Mouse (Mus musculus) forebrain, embryonic 15.5 days (tissue): Measurements from ENCODE around the gene Card10. TPM values are rescaled to one million over a fixed set of nuclear protein-coding genes. Genes with fewer than 3 reads are reported as not detected.

Source experiments
- ATAC-seq: fragments of 200-750 bp; cut with Nextera tagmentation; replicated peaks from 2 replicates; pipeline ENCODE4 v1.8.0; 2017; ENCODE audit warnings: mild to moderate bottlenecking, moderate TSS enrichment, moderate library complexity
- H3K27ac ChIP-seq: fragments of 300-500 bp; sonication (generic); replicated peaks from 2 replicates; pipeline ENCODE4 v1.5.1; 2015; ENCODE audit warnings: mild to moderate bottlenecking, inconsistent platforms
- H3K27me3 ChIP-seq: fragments of 300-500 bp; sonication (generic); 2 replicates; pipeline ENCODE4 v1.6.1; 2015; ENCODE audit warnings: inconsistent platforms
- H3K36me3 ChIP-seq: fragments of 300-500 bp; sonication (generic); 2 replicates; pipeline ENCODE4 v1.6.1; 2015; ENCODE audit warnings: mild to moderate bottlenecking, inconsistent platforms
- H3K4me1 ChIP-seq: fragments of 300-500 bp; sonication (generic); 2 replicates; pipeline ENCODE4 v1.6.1; 2015; ENCODE audit warnings: inconsistent platforms
- H3K4me2 ChIP-seq: fragments of 300-500 bp; sonication (generic); replicated peaks from 2 replicates; pipeline ENCODE4 v1.6.1; 2015; ENCODE audit warnings: mild to moderate bottlenecking, inconsistent platforms
- H3K4me3 ChIP-seq: fragments of 300-500 bp; sonication (generic); 2 replicates; pipeline ENCODE4 v1.5.1; 2015; ENCODE audit warnings: mild to moderate bottlenecking, inconsistent platforms
- H3K9ac ChIP-seq: fragments of 300-500 bp; sonication (generic); replicated peaks from 2 replicates; pipeline ENCODE4 v1.6.1; 2015; ENCODE audit warnings: mild to moderate bottlenecking, inconsistent platforms
- H3K9me3 ChIP-seq: fragments of 300-500 bp; sonication (generic); 2 replicates; pipeline ENCODE4 v1.6.1; 2016; ENCODE audit warnings: inconsistent platforms
- WGBS: fragments of 180-500 bp; shearing (Covaris S2); methylation state at CpG from one replicate; pipeline ENCODE4 v1.1.7; 2015; ENCODE audit warnings: mixed read lengths; 5-methylcytosine and 5-hydroxymethylcytosine counted together
- polyA plus RNA-seq: library from polyadenylated mRNA; unstranded; fragments of >200 nt; fragmentation: Nextera tagmentation; extraction: Ambion mirVana; gene quantifications from 2 replicates; pipeline ENCODE4 v1.2.1, GENCODE M21; 2015

The Card10 gene
- polyA plus RNA-seq, 1 experiment from 2014 or later: 1.3 TPM

DNA sequence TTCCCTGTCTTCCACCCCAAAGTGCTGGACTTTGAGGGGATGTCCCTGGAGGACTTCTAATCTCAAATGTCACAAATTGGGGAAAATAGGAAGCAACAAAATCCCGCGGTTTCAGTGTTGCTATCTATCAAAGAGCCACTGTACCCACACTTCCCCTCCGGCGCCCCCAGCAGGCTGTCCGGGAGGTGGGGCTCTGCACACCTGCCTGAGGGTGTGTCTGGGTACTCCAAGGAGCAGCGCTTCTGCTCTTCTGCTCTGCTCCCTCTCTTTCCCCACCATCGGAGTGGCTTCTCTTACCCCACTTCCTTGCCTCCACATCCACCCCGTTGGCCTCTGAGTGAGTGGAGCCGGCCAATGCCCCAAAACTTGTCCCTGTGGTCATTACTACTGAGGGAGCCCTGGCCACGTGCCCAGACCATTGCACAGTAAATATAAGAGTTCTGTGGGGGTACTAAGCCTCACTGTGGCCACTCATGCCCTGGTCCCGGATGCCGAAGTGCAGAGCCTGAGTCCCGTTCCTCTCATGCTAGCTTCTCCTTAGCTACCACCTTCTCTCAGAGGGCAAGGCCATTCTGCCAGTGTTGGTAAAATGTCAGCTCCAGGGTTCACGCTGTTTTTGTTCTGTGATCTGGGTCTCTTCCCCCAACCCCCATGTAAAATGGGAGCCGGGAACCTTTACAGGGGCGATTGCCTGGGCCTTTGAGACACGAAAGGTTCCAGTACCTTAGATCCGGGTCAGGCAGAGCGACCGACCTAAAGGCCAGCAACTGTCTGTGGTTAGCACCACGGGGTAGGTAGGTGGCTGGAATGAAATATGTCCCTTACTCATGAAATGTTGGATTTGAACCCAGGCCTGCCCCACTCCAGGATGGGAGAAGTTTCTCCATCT is 41.0 kb upstream of the Card10 start:
- peak overlapping the region; percentile 44 for H3K4me3 ChIP-seq
- no peak overlapping the region for H3K27ac ChIP-seq
- ATAC-seq: no peak

GRCm38 (mm10) chr15:78842371-78843163 is 39.7 kb upstream of the Card10 start, which contains the start of gene Cdc42ep1:
Gene Cdc42ep1, plus strand, starts transcription at chr15:78842624.
- Histone ChIP-seq H3K4me2 (peak within 1 kb of the TSS; percentile 78), H3K4me3 (peak within 1 kb of the TSS; percentile 44), H3K27ac (peak within 1 kb of the TSS; percentile 42; the same call in 1 of the 2 replicates), H3K27me3 (peaks cover 26% of the 10 kb centered on the region), H3K9me3 (no peaks in the 10 kb centered on the region), H3K4me1 (peaks cover 40% of the 10 kb centered on the region), H3K36me3 (no peaks in the 10 kb centered on the region), H3K9ac (peak within 1 kb of the TSS; percentile 46)
- under 1% methylated on average over 51 of the region's 86 CpGs for WGBS
- peak; percentile 61; the same call in 1 of the 2 replicates for ATAC-seq

More for the DNA sequence above, 41.0 kb upstream of the Card10 start:
- Histone ChIP-seq H3K27me3 (peaks cover 26% of the 10 kb centered on the region), H3K9me3 (no peaks in the 10 kb centered on the region), H3K4me1 (peaks cover 40% of the 10 kb centered on the region), H3K36me3 (no peaks in the 10 kb centered on the region), H3K9ac (no peak overlapping the region), H3K4me2 (peak overlapping the region; percentile 78; the same call in 1 of the 2 replicates)
- 46% methylated on average over 21 of the region's 21 CpGs for WGBS

DNA sequence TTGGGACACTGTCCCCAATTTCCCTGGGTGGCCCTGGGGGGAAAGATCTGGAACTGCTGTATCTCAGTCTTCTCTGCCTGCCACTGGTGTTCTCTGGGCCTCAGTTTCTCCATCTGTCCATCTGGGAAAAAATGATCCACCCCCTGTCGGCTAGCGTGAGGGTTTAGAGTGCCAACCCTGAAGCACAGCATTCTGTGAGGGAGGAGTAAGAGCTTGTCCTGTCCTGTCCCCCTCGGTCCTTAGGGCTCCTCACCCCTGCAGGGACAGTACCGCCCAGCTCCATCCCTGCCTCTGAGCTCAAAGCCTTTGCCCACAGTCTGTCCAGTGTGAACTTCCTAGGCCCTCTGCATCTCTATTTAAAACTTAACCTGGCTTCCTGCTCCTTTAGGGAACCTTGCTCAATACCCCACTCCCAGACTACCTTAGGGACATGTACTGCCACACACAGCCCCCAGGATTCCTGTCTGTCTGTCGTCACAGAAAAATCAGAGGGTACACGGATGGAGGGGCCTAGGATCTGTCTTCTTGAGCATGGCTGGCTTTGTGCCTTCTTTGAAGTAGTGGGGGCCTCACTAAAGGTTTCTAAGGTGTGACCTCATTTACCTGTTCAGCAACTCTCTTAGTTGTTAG is 38.4 kb upstream of the Card10 start:
- H3K4me1 ChIP-seq: peaks cover 40% of the 10 kb centered on the region
- no peak overlapping the region for H3K4me2 ChIP-seq
- H3K9me3 ChIP-seq: no peaks in the 10 kb centered on the region
- H3K36me3 ChIP-seq: no peaks in the 10 kb centered on the region
- no peak overlapping the region for H3K4me3 ChIP-seq
- ATAC-seq: no peak
- peaks cover 26% of the 10 kb centered on the region for H3K27me3 ChIP-seq
- whole genome bisulfite sequencing: 62% methylated on average over 6 of the region's 6 CpGs
- no peak overlapping the region for H3K9ac ChIP-seq
- no peak overlapping the region for H3K27ac ChIP-seq

GRCm38 (mm10) chr15:78840751-78841150 is 37.9 kb upstream of the Card10 start:
- Histone ChIP-seq H3K9me3 (no peaks in the 10 kb centered on the region), H3K4me1 (peaks cover 43% of the 10 kb centered on the region), H3K27ac (no peak overlapping the region), H3K36me3 (no peaks in the 10 kb centered on the region), H3K9ac (no peak overlapping the region), H3K4me3 (no peak overlapping the region), H3K27me3 (peaks cover 26% of the 10 kb centered on the region), H3K4me2 (no peak overlapping the region)
- no peak for ATAC-seq
- 60% methylated on average over 11 of the region's 11 CpGs for WGBS

- H3K9me3 ChIP-seq: no peaks in the 10 kb centered on the region
- 55% methylated on average over 3 of the region's 3 CpGs for whole genome bisulfite sequencing
- H3K4me3 ChIP-seq: no peak overlapping the region
- H3K27me3 ChIP-seq: peaks cover 26% of the 10 kb centered on the region
- H3K27ac ChIP-seq: no peak overlapping the region
- H3K4me2 ChIP-seq: no peak overlapping the region
- H3K36me3 ChIP-seq: no peaks in the 10 kb centered on the region
- no peak overlapping the region for H3K9ac ChIP-seq
- H3K4me1 ChIP-seq: peaks cover 46% of the 10 kb centered on the region
- ATAC-seq: no peak
These were observed 37.4 kb upstream of the Card10 start for GRCm38 (mm10) chr15:78840241-78840640.

DNA sequence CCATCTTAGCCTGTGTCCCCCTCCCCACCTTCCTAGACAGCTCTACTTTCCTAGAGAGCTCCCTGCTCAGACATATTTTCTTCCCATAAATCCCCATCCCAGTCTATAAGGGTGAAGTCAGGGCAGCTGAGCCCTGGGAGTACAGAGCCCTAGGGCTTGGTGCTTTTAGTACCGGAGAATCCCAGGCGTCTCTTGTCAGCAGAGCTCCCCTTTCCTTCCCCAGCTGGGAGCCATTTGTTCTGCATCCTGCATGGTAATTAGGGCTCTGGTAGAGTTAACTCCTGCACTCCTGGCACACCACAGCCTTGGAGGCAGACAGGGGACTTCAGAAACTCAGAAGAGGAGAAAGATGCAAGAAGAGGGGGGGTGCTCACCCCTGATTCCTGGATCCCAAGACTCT is 36.9 kb upstream of the Card10 start:
- no peaks in the 10 kb centered on the region for H3K9me3 ChIP-seq
- peaks cover 43% of the 10 kb centered on the region for H3K4me1 ChIP-seq
- H3K4me3 ChIP-seq: no peak overlapping the region
- no peak overlapping the region; the same call in 1 of the 2 replicates for H3K4me2 ChIP-seq
- ATAC-seq: peak; percentile 66
- peaks cover 26% of the 10 kb centered on the region for H3K27me3 ChIP-seq
- 0% methylated on average over 2 of the region's 2 CpGs for WGBS
- H3K36me3 ChIP-seq: no peaks in the 10 kb centered on the region
- H3K27ac ChIP-seq: peak overlapping the region; percentile 58
- H3K9ac ChIP-seq: no peak overlapping the region; the same call in 1 of the 2 replicates

DNA sequence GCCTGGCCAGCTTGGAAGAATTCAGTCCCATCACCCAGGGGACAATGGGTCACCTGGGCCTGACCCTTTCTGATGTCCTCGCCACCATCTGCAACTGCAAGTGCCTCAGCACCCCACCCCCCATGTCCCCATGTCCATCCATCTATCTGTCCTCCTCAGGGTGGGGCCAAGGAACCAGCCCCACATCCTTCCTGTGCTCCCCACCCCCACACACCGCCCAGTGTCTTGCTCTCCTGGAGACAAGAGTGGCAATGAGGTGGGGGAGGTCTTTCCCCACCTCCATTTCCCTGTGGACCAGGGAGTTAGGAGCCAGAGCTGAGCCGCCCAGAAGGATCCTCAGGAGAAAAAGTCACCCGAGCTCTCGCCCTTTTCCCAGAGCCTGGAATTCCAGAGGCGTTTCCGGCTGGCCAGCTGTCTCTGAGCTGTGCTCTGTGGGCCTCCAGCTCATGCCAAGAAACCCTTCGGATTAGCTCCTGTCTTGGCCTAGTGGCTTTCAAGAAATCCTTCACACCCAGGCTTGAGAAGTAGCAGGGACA is 33.3 kb upstream of the Card10 start:
- peak overlapping the region; percentile 43; the same call in 1 of the 2 replicates for H3K27ac ChIP-seq
- 59% methylated on average over 8 of the region's 8 CpGs for WGBS

DNA sequence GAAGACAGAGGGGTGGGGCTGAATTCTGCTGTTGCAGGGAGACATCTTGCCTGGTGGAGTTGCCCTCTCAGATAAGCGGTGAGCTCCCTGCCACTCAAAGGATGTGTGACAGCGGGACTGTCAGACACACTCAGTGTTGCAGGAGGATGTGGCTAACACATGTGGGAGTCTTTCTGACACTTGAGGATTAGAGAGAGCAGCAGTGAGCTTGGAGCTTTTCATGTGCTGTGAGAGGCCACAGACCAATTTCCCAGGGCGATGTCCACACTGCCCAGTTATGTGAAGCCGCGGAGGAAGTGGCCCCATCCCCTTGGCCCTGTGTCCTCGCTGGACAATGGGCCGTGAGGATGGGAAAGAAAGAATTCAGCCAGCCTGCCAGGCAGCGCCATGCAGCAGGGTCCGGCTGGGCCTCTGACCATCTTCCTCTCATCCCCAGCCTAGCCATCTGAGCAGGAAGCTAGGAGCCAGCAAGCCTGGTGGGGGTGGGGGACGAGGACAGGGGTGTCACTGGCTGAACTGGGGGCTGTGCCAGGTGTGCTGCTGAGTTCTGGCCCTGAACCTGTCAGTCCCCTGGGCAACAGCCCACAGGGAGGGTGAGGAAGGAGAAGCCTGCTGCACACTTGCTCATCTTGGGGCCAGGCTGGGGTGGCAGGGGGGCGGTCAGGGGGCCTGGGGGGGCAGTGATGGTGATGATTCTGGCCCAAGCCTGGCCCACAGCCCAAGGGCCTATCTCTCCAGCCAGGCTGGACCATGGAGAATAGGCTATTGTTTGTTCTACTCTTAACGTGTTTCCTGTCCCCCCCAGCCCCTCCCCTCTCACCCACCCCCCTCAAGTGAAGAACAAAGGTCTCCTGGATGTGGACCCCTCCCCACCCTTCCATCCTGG is 32.6 kb upstream of the Card10 start:
- H3K4me1 ChIP-seq: peaks cover 41% of the 10 kb centered on the region
- no peak overlapping the region for H3K4me2 ChIP-seq
- H3K4me3 ChIP-seq: no peak overlapping the region
- H3K36me3 ChIP-seq: no peaks in the 10 kb centered on the region
- H3K27ac ChIP-seq: peak overlapping the region; percentile 64
- no peak for ATAC-seq
- 25% methylated on average over 12 of the region's 12 CpGs for WGBS
- H3K9ac ChIP-seq: no peak overlapping the region
- no peaks in the 10 kb centered on the region for H3K27me3 ChIP-seq
- H3K9me3 ChIP-seq: no peaks in the 10 kb centered on the region

More for the DNA sequence above, 33.3 kb upstream of the Card10 start:
- peaks cover 48% of the 10 kb centered on the region for H3K4me1 ChIP-seq
- no peak overlapping the region for H3K4me3 ChIP-seq
- no peak overlapping the region for H3K9ac ChIP-seq
- H3K36me3 ChIP-seq: no peaks in the 10 kb centered on the region
- H3K4me2 ChIP-seq: no peak overlapping the region
- ATAC-seq: no peak
- no peaks in the 10 kb centered on the region for H3K9me3 ChIP-seq
- peaks cover under 1% of the 10 kb centered on the region; the same call in 1 of the 2 replicates for H3K27me3 ChIP-seq

DNA sequence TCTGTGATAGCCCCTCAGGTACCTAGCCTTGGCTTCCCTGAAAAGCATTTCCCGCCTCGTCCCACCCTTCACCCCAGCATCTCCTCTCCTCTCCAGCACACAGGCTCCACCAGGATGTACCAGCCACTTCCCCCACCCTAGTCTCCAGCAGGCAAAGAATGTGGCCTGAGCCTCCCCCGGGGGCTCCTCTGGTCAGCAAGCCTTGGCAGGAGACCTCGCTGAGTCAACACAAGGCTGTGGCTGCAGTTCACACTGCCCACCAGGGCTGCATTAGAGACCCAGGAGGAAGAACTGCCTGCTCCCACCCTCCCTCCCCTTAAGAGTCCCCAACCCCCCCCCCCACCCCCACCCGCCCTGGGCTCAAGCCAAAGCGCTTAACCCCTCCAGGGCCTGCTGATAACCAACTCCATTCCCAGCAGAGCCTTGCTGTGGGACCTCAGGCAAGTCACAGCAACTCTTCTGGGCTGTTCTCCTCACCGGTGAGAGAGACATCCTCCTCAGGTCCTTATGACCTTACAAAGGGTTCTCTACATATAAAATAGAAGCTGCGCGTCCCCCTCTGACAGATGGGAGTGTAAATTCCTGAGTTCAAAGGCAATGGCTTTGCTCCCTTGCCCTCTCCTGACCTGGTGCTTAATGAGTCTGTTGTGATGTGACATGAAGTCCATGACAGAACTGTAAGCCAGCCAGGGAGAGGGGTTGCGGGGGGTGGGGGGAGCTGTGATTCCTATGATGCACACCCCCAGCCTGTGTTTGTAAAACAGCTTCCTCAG is 31.6 kb upstream of the Card10 start:
- no peak; the same call in 1 of the 2 replicates for ATAC-seq
- Histone ChIP-seq H3K27me3 (no peaks in the 10 kb centered on the region), H3K36me3 (no peaks in the 10 kb centered on the region), H3K4me1 (peaks cover 30% of the 10 kb centered on the region), H3K9ac (no peak overlapping the region), H3K4me3 (no peak overlapping the region), H3K27ac (peak overlapping the region; percentile 64; the same call in 1 of the 2 replicates), H3K9me3 (no peaks in the 10 kb centered on the region), H3K4me2 (no peak overlapping the region)
- 62% methylated on average over 10 of the region's 10 CpGs for WGBS

- Histone ChIP-seq H3K9ac (no peak overlapping the region), H3K4me2 (no peak overlapping the region), H3K9me3 (no peaks in the 10 kb centered on the region), H3K4me1 (peaks cover 28% of the 10 kb centered on the region), H3K36me3 (no peaks in the 10 kb centered on the region), H3K27me3 (0 out of 2 replicates have a peak, but pooled peaks cover 3% of the 10 kb centered on the region), H3K27ac (peak overlapping the region; percentile 72; the same call in 1 of the 2 replicates), H3K4me3 (no peak overlapping the region)
- WGBS: 95% methylated on average over 3 of the region's 3 CpGs
- no peak for ATAC-seq
These were observed 30.7 kb upstream of the Card10 start for GRCm38 (mm10) chr15:78833582-78833981.
